Mouse (Mus musculus) cerebellum, postnatal 25 days (tissue): Measurements from ENCODE around the gene Hist1h1t.
"Not testable (repeated sequence)": the region's sequence is repeated elsewhere in the genome, so short reads cannot be mapped to it uniquely, and the experiment has no call there.

Experiments used
- DNase-seq, 2 experiments: peaks; one replicate each; pipeline ENCODE4 v3.0.0; 2021; ENCODE audit warnings: mixed read lengths in 2 of 2

The Hist1h1t gene

DNA sequence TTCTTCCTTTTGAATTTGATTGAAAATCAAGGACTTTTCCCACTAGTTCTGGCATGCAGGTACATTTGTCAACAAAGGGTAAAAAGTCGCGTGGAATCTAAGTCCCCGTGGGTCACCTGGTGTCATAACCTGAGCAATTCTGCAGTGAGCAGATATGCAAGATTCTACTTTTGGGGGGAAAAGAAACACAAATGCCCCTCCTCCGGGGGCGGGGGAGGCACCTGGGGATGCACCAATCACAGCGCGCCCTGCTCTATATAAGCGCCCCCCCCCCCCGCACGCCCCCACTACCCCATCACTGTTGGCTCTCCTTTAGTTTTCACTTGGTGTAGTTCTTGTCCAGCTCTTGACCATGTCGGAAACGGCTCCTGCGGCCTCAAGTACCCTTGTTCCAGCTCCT lies at the start of gene Hist1h1t:
Gene Hist1h1t (plus strand): TSS at position 301 of the 400 bp plus-strand sequence.
- no peak for DNase-seq

DNA sequence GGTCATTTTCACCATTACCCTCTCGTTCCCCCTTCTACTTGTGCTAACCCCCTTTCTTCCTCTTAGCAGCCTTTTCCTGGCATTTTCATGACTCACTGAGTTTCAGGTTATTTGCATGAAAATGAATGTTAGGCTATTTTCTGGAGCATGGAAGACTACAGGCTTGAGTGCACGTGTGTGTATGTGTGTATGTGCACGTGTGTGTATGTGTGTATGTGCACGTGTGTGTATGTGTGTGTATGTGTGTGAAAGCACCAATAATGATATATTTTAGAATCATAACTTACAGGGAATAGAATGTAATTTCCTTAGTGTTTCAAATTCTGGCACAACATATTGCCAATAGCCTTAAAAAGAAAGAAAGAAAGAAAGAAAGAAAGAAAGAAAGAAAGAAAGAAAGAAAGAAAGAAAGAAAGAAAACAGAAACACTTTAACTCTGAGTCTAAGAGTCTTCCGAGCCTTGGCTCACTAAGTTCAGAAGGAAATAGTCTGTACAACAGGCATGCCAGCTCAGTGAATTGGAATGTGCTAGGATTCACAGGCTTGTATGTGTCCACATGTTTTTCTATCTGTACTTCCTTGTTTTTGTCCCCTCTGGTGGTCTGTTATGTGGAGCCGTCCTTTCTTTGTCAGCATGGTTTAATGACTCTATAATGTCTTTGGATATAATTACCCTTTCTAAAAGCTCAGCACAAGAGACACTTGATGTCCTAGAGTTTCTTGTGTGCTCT lies 35.8 kb upstream of the Hist1h1t start:
- no peak for DNase-seq

DNA sequence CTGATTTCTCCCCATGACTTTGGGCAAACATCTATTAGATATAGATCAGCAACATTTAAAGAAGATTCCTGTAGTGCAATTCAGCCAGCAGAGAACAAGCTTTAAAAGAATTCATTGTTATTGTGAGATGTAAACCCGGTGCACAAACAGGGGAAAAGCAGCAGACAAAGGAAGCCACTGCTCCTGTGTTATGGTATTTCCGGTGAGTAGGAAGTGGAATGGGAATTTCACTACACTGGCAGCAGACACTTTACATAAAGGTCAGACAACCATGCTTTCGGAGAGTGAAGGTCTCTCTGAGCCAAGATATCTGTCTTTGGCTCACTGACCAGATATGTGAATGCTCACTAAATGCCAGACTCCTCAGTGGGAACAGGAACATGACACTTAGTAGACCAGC lies 33.1 kb upstream of the Hist1h1t start:
- DNase-seq, result no peak

DNA sequence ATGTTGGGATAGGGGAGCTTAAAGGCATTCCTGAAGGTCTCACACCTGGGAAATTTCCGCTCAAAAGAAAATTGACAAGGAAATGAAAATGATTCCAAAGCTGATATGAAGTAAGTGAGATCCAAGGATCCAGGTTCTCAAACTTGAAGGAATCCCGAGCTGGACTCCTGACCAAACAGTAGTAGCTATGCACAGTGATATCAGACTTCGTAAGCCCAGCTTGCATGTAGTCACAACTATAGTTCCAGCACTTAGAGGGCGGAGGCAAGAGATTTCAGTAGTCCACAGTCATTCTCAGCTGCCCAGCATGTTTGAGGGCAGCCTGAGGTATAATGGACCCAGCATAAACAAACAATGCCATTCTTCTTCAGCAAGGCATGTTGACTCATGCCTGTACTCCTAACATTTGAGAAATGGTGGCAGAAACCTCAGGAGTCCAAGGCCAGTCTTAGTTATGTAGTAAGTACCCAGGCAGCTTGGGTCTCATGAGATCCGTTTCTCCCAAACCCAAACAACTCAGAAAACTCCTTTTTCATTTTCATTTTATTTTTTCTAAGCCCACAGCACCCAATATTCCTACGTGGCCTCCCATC lies 13.5 kb upstream of the Hist1h1t start:
- DNase-seq, result no peak

DNA sequence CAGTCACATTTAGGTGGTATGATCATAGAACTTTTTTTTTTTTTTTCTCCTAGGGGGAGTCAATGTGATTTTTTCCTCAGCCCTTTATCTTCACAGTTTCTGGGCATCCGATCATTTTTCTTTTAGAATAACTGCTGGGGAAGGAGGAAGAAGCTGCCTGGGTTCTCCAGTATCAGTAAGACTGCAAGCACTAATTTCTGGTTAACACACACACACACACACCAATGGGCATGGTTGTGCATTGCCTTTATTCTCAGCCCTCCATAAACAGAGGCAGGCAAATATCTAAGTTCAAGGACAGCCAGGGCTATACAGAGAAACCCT lies 13.0 kb upstream of the Hist1h1t start:
- DNase-seq, result no peak

DNA sequence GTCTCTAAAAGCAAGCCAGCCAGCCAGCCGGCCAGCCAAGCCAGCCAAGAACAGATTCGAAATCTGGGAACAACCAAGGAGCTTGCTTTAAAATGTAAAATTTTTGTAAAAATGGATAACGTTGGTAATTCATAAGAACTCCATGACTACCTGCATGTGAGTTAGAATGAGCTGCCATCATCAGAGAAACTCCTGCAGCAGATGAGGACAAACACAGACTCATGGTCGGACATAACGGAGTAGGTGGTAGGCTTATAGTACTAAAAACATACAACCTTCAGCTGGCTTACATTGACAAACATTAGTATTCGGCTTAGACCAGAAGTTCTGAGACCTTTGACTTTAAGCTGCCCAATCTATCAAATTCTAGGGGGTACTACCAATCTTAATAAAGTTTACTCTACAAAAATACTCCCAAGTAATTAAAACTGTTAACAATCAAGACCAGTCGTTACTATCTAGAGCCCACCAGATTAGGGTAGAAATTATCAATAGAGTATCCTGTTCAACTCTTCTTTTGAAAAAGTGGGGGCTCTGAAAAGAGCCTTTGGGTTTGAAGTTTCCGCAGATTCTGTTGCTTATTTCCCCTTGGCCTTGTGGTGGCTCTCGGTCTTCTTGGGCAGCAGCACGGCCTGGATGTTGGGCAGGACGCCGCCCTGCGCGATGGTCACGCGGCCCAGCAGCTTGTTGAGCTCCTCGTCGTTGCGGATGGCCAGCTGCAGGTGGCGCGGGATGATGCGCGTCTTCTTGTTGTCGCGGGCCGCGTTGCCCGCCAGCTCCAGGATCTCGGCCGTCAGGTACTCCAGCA lies 12.5 kb upstream of the Hist1h1t start:
- not testable (repeated sequence) for DNase-seq

DNA sequence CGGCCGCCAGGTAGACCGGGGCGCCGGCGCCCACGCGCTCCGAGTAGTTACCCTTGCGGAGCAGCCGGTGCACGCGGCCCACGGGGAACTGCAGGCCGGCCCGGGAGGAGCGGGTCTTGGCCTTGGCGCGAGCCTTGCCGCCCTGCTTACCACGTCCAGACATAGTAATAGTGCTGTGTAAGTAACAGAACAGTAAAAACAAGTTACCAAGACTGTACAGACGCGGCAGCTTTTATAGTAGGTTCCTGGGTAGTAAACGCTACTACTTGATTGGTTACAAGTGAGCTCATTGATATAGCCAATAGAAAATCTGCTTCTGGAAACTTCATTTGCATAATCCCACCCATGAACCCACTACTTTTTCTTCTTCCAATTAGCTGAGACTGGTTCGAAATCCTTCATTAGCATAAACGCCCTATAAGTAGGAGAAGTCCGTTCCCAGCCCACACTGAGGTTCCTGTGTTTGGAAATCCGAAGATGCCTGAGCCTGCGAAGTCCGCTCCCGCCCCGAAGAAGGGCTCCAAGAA lies 11.8 kb upstream of the Hist1h1t start, which contains the start of the genes Hist1h2ac and Hist1h2bc:
Gene Hist1h2ac (minus strand): TSS at position 194 of the 527 bp plus-strand sequence.
Gene Hist1h2bc (plus strand): TSS at position 445 of the 527 bp plus-strand sequence.
- peak; percentile 75 to 80 for DNase-seq

DNA sequence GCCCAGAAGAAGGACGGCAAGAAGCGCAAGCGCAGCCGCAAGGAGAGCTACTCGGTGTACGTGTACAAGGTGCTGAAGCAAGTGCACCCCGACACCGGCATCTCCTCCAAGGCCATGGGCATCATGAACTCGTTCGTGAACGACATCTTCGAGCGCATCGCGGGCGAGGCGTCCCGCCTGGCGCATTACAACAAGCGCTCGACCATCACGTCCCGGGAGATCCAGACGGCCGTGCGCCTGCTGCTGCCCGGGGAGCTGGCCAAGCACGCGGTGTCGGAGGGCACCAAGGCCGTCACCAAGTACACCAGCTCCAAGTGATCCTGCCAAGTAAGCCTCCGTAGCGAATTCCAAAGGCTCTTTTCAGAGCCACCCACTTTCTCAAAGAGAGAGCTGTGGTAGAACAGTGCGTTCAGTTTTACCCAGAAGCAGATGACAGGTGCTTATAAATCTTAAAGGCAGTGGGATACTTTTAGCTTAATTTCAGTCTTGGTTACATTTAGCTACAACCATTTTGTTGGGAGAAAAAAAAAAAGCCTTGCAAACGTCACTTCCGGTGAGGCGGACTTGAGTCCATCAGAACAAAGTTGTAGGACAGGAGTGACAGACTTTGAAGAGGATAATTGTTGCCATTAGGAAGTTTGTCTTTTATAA lies 11.2 kb upstream of the Hist1h1t start:
- peak; percentile 26 to 36 for DNase-seq

DNA sequence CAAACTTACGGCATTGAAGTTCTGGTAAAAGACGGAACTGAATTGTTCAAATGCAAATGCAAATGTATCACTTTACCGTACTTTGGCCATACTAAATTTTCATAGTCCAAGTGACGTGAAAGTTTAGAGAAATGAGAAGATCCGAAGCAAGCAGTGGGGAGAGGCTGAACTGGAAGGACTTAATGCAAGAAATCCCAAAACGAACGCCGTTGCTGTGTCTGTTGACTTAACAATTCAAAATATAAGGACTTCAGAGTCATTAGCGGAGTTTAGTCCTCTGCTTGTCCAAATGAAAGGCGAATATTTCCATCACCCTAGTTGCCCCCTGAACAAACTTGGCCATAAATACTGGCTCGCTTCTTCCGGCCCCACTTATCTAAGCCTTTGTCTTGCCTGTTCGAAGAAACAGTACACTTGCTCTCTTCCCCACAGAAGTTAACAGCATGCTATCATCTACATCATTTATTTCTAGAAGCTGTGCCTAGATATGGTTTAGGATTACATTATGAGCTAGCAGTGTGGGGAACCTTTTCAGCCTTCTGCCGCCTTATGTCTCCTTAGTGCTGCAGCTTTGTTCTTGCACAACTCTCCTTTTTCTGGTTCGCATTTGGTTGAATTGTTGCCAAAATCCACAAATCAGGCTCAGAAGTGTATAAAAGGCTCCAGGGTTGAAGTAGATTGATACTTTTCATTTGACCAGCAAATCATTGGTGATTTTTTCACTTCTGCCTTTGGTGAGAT lies 10.3 kb upstream of the Hist1h1t start:
- no peak for DNase-seq

DNA sequence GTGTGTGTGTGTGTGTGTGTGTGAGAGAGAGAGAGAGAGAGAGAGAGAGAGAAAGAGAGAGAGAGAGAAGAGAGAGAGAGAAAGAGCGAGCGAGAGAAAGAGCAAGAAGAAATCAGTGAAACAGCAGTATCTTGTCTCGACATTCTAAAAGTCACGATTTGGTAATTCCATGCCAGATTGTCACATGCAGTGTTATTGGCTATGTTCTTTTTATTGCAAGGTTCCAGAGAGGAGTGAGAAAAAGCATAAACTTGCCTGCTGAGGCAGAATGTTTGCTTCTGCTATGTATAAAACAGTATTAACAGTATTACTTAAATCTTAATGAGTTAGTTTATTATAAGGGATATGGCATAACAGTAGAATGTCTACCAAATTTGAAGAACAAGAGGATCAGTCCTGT lies 9.6 kb upstream of the Hist1h1t start:
- no peak for DNase-seq

DNA sequence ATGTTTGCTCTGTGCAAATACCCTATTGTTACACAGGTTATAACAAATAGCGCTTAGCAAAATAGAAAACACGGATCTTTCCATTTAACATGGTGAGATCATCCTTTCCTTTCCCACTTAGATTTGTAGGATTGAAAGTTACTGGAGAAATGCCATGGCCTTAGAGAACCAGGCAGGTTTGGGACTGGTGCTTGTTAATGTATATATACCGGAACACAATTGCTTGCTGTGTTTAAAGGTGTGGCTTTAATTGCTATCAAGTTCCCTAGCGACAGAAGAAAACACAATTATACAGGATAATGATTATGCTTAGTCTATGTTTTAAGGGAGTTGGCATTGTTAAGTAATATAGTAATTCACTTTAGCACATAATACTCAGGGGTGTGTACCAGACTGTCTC lies 8.4 kb upstream of the Hist1h1t start:
- no peak for DNase-seq

DNA sequence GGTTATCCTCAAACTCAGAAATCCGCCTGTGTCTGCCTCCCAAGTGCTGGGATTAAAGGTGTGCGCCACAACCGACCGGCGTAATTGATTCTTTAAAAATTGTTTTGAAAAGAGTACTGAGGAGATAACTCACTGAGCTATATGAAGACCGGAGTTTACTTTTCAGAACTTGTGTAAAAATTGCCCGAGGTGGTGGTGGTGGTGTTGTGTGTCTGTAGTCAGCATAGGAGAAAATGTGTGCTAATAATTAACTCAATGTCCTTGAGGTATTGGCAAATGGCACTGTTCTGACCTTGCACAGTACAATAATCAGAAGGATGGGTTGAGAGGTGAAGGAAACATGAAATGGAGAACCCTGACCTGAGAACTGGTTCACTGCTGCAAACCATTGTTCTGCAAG lies 7.7 kb upstream of the Hist1h1t start:
- DNase-seq, result no peak

DNA sequence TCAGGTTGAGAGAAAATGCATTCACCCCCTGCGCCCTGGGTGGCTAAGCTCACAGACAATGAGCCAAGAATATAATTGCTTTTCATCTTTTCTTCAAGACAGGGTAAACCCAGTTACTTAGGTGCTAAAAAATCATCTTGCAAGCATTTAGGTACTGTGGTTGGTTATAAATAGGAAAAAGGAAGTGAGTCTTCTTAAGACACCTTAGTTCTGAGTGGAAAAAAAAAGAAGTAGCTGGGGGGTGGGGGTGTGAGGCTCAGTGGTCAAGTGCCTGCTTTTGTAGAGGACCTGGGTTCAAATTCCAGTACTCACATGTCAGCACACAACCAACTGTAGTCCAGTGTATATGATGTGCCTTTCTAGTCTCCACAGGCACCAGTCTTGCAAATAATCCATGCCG lies 6.7 kb upstream of the Hist1h1t start:
- DNase-seq, result no peak

DNA sequence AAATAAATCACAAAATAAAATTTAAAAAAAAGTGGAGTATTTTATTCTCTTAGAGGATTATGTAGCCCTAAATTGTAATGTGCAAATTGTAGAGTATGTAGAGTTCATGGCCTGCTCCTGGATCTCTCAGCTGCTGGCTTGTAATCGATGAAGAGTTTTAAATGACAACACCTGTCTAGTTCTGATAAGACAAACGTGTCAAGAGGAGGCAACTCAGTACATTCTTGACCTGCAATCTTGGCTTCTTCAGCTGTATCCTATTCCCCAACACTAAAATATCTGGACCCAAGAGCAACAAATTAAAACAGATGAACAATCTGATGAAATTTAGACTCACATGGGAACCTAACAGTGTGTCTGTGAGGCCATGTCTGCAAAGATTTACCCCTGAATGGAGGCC lies 6.2 kb upstream of the Hist1h1t start:
- DNase-seq, result no peak

DNA sequence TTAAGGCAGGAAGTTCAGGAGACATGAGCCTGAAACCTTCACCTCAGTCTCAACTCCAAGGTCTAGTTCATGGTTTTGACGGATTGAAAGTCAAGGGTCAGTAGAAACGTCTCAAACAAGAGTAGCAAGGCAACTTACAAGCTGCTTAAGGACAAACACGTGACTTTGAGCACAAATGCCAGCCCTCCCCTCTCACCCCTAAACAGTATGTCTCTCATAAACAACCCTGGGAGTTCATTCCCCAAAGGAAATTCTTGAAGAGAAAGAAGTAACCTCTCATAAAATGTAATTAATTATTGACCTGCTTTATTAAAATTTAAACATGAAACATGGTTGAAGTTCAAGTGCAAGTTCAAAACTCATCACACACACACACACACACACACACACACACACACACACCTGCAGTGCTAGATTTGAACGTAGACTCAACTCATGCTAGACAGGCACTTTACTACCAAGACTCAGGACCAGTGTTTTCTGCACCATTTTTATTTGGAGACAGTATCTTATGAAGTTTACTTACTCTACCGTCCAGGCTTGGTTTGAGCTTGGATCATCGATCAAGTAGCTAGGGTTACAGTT lies 1.7 kb upstream of the Hist1h1t start:
- no peak for DNase-seq

DNA sequence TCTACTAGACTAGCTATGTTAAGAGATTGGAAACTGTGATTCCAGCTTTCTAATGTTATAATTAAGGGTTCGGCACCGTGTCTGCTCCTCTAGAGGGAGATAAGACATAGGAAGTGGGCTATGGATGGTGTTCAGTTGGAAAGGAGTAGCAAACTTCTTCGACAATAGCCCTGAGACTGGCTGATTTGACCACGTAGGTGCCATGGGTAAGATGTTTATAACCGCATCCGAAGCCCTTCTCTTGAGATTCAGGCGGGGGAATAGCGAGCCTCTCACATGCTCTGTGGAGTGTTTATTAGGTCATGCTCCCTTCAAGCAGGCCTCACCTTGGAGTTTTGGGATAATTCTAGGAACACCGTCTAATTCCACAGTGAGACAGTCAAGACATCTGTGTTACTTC lies 658 bp upstream of the Hist1h1t start:
- no peak for DNase-seq

DNA sequence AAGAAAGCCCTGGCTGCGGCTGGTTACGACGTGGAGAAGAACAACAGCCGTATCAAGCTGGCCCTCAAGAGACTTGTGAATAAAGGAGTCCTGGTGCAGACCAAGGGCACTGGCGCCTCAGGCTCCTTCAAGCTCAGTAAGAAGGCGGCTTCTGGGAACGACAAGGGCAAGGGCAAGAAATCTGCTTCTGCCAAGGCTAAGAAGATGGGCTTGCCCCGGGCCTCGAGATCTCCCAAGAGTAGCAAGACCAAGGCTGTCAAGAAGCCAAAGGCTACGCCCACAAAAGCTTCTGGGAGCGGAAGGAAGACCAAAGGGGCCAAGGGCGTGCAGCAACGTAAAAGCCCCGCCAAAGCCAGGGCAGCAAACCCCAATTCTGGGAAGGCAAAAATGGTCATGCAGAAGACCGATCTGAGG lies 454 bp downstream of the Hist1h1t start:
- DNase-seq, result no peak

DNA sequence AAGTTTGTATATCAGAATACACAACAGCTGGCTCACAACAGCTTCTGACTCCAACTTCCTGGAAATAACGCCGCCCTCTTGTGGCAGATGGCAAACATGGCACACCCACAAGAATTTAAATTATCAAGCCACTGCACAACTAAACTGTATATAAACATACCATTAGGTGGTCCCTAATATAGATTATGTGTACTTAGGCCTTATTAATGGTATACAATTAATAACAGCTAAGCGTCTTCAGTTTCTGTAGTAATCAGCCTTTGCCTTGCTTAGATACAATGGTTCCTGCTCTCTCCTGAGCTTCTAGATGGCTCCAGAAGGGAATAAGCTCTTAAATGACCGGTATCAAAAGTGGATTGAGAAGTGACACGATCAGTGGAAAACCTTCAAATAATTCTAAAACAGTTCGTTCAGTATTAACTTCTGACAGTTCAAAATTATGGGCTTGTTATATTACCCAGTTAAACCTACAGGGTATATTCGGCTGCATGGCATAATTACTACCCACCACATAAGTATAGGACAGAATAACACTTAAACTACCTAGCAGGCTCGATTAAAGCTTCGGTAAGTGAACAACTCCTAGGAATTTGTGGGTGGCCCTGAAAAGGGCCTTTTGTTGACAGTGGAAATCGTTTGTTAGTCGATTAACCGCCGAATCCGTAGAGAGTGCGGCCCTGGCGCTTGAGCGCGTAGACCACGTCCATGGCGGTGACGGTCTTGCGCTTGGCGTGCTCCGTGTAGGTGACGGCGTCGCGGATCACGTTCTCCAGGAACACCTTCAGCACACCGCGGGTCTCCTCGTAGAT lies 2.1 kb downstream of the Hist1h1t start:
- peak in 1 of 2 experiments; percentile 37 for DNase-seq

DNA sequence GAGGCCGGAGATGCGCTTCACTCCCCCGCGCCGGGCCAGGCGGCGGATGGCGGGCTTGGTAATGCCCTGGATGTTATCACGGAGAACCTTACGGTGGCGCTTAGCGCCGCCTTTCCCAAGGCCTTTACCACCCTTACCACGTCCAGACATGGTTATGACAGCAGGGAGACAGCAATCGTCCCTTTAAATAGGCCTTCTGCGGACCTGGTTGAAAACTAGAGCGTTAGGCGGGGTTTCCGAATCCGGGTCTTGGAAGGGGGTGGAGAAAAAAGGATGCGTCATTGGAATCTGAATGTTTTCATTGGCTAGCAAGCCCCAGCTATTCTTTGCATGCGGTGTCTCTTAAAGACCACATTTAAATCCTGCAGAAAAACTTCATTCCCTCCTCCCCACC lies 2.7 kb downstream of the Hist1h1t start, which contains the start of gene Hist1h4c:
Gene Hist1h4c (minus strand): TSS at position 155 of the 394 bp plus-strand sequence.
- DNase-seq, result peak; percentile 97 to 98

DNA sequence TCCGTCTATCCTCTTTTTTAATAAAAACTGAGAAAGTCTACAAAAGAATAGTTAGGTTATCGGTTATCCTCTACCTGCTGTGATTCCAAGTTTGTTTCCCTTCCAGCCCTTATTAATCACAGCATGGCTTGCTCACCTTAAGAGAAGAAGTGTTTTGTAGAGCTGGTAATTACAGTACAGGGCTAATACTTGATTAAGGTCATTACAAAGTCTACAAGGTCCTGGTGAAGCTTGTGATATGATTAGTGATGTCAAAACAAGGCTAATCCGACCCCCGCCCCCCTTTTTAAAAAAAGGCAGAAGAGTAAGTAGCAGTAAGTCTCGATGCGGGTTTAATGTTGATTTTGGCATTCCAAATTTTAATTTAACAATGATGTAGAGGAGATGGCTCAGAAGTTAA lies 3.4 kb downstream of the Hist1h1t start:
- no peak for DNase-seq

DNA sequence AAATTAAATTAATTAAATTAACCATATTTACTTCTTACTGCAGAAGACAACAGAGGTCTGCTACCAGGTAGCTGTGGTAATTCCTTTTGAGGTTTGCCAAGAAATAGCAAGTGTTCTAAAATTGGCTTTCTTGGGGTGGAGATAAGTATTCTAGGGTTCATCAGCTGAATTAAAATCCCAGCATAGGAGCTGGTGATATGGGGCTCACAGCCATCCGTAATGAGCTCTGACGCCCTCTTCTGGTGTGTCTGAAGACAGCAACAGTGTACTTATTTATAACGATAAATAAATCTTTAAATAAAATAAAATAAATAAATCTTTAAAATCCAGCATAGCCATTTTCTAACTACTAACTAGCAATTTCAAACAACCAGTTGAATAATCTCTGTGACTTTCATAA lies 4.2 kb downstream of the Hist1h1t start:
- no peak for DNase-seq
